Mouse (Mus musculus) bone marrow, adult 2 months (tissue): ENCODE results near the gene Gm45062. TPM values are rescaled to one million over a fixed set of nuclear protein-coding genes. Genes with fewer than 3 reads are reported as not detected.
A peak's percentile ranks its signal among the peaks of the same experiment; 100 is the strongest.

Source experiments
- H3K27ac ChIP-seq: fragments of 200-500 bp; 2 replicates; pipeline ENCODE4 v1.5.1; 2012; ENCODE audit warnings: low read depth, mild to moderate bottlenecking, control low read depth, inconsistent platforms, low read length; ENCODE audit not compliant: control insufficient read depth, poor library complexity, insufficient read depth
- H3K4me1 ChIP-seq: fragments of 200-500 bp; 2 replicates; pipeline ENCODE4 v1.6.1; 2011; ENCODE audit warnings: low read length; ENCODE audit not compliant: control insufficient read depth, insufficient read depth
- H3K4me3 ChIP-seq: fragments of 200-500 bp; replicated peaks from 2 replicates; pipeline ENCODE3; 2011; ENCODE audit warnings: mild to moderate bottlenecking, low read depth, low read length, control low read depth; ENCODE audit not compliant: control insufficient read depth
- CTCF ChIP-seq: fragments of 200-500 bp; IDR thresholded peaks from 2 replicates; pipeline ENCODE4 v1.5.1; 2011; ENCODE audit warnings: low read length, control low read depth; ENCODE audit not compliant: control insufficient read depth, insufficient read depth
- POLR2A ChIP-seq: fragments of 200-500 bp; IDR thresholded peaks from 2 replicates; pipeline ENCODE4 v1.6.1; 2011; ENCODE audit warnings: low read depth, mild to moderate bottlenecking, control low read depth, low read length, borderline replicate concordance; ENCODE audit not compliant: control insufficient read depth
- WGBS: fragments of 180-500 bp; shearing (Covaris S2); methylation state at CpG from one replicate; pipeline ENCODE4 v1.1.7; 2018; 5-methylcytosine and 5-hydroxymethylcytosine counted together
- polyA plus RNA-seq: library from polyadenylated mRNA; stranded (reverse); fragments of >200 nt; gene quantifications from 2 replicates; pipeline ENCODE4 v1.2.4, GENCODE M21; 2011; ENCODE audit warnings: low replicate concordance; ENCODE audit not compliant: missing spikeins, insufficient read depth, insufficient read length

Gene Gm45062
- polyA plus RNA-seq, 1 experiment, result 4.1 TPM

- no peak overlapping the region for H3K4me3 ChIP-seq
- 82% methylated on average over 6 of the region's 6 CpGs for WGBS
- TF ChIP-seq CTCF, result no peak
- no peak for TF ChIP-seq POLR2A
Observed at GRCm38 (mm10) chr6:8497868-8498257, 238.6 kb downstream of the Gm45062 start.

GRCm38 (mm10) chr6:8498961-8499360, 239.7 kb downstream of the Gm45062 start:
- Histone ChIP-seq H3K4me1 (peaks cover 3% of the 10 kb centered on the region; the same call in 1 of the 2 replicates), H3K27ac (no peak overlapping the region), H3K4me3 (no peak overlapping the region)
- WGBS, result 71% methylated on average over 3 of the region's 3 CpGs
- TF ChIP-seq POLR2A (no peak), CTCF (no peak)

More at GRCm38 (mm10) chr6:8497868-8498257, 238.6 kb downstream of the Gm45062 start:
- peaks cover 3% of the 10 kb centered on the region; the same call in 1 of the 2 replicates for H3K4me1 ChIP-seq
- H3K27ac ChIP-seq, result no peak overlapping the region

- no peak for TF ChIP-seq POLR2A
- no peak for TF ChIP-seq CTCF
- 55% methylated on average over 3 of the region's 3 CpGs for WGBS
- Histone ChIP-seq H3K4me3 (no peak overlapping the region), H3K27ac (no peak overlapping the region), H3K4me1 (peaks cover 1% of the 10 kb centered on the region; the same call in 1 of the 2 replicates)
Observed at GRCm38 (mm10) chr6:8503953-8504352, 244.7 kb downstream of the Gm45062 start.

- H3K4me1 ChIP-seq, result no peaks in the 10 kb centered on the region
- TF ChIP-seq CTCF (no peak), POLR2A (no peak)
- no peak overlapping the region for H3K4me3 ChIP-seq
- 75% methylated on average over 6 of the region's 6 CpGs for WGBS
- H3K27ac ChIP-seq, result peak overlapping the region; percentile 78
Observed at GRCm38 (mm10) chr6:8504521-8505228, 245.4 kb downstream of the Gm45062 start.

- Histone ChIP-seq H3K27ac (no peak overlapping the region), H3K4me1 (no peaks in the 10 kb centered on the region; the same call in 1 of the 2 replicates), H3K4me3 (no peak overlapping the region)
- TF ChIP-seq POLR2A, result no peak
- TF ChIP-seq CTCF, result no peak
Observed at GRCm38 (mm10) chr6:8506631-8507030, 247.4 kb downstream of the Gm45062 start.

- peak overlapping the region; percentile 92 for H3K4me3 ChIP-seq
- no peak for TF ChIP-seq CTCF
- peak; percentile 62; the same call in 1 of the 2 replicates for TF ChIP-seq POLR2A
- under 1% methylated on average over 55 of the region's 56 CpGs for whole genome bisulfite sequencing
- H3K4me1 ChIP-seq, result no peaks in the 10 kb centered on the region; the same call in 1 of the 2 replicates
- peak overlapping the region; percentile 100 for H3K27ac ChIP-seq
Observed at GRCm38 (mm10) chr6:8508883-8509536, 249.8 kb downstream of the Gm45062 start.

- peak within 1 kb of the TSS; percentile 92 for H3K4me3 ChIP-seq
- no peaks in the 10 kb centered on the region; the same call in 1 of the 2 replicates for H3K4me1 ChIP-seq
- WGBS, result 1% methylated on average over 48 of the region's 69 CpGs
- TF ChIP-seq POLR2A (peak; percentile 50; the same call in 1 of the 2 replicates), CTCF (no peak)
- peak within 1 kb of the TSS; percentile 100 for H3K27ac ChIP-seq
Observed at GRCm38 (mm10) chr6:8509551-8509950, 250.3 kb downstream of the Gm45062 start, which contains the start of gene Glcci1. Gene Glcci1, plus strand, starts transcription at chr6:8509600.

GRCm38 (mm10) chr6:8509961-8510863, 251.0 kb downstream of the Gm45062 start:
- H3K4me3 ChIP-seq, result peak overlapping the region; percentile 92
- 2% methylated on average over 71 of the region's 73 CpGs for WGBS
- TF ChIP-seq POLR2A (no peak), CTCF (no peak)
- H3K27ac ChIP-seq, result peak overlapping the region; percentile 96
- no peaks in the 10 kb centered on the region; the same call in 1 of the 2 replicates for H3K4me1 ChIP-seq
